Mouse (Mus musculus) activated CD4-positive, CD25-positive, alpha-beta regulatory T cell, adult 4 months (primary cell): ENCODE measurements around the gene Mroh3. TPM values are rescaled to one million over a fixed set of nuclear protein-coding genes. Genes with fewer than 3 reads are reported as not detected.
A peak's percentile ranks its signal among the peaks of the same experiment; 100 is the strongest.

ENCODE experiments used
- ATAC-seq: one replicate; pipeline ENCODE4 v1.8.0; 2017
- polyA plus RNA-seq, 2 experiments: library from polyadenylated mRNA; unstranded; fragments of 100-300 nt; shearing (Covaris generic); gene quantifications; one replicate each; pipeline ENCODE4 v1.2.1; 2017

Mroh3 gene
- polyA plus RNA-seq, 2 experiments from 2014 or later, result not detected

DNA sequence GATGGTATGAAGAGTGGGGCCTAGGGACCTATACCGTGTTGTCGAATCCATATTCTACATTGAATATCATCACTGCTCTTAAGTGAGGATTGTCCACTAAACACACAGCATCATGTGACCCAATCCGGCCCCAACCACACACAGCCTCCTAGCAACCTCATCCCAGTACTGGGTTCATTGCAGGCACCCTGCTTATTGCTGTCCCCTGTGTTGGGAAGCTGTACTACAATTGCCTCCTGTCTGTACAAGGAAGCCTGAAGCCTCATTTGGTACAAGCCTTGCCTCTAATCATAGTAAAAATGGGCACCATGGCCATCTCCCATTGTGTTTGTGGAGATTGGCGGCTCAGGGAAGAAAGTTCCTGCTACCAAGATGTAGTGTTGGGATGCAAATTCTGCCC, 56.3 kb downstream of the Mroh3 start:
- no peak for ATAC-seq

DNA sequence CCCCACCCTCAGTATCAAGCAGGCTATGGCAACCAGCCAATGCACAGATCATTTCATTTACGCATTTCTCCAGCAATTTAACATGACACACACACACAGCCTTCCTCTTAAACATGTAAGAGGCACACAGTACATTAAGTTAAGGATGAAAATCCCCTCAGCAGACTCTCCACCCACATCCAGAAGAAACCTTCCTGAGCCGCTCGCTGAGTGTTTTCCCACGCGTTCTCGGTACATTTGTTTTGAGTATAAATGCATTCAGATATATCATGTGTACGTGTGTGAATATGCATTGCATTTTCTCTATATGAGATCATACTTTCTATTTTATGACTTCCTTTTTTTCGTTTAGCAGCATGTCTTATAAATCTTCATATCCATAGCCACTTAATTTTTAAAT, 61.3 kb downstream of the Mroh3 start:
- no peak for ATAC-seq

DNA sequence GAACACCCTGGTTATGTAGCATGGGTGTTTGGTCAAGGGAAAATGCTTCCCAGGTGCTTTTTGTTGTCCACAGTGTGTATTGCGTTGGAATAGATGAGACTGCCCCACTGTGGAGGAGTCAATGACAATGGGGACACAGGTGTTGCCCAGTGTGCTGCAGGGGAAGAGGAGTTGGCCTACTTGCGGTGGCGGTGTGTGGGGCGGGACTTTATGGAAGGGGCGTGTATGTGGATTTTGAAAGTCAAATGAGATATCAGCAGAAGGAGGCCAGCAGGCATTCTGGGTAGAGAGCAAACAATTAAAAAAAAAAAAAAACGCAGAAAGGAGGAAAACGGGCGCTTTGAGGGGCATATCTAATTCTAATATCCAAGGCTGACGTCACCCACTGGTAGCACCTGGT, 62.9 kb downstream of the Mroh3 start:
- ATAC-seq, result no peak

DNA sequence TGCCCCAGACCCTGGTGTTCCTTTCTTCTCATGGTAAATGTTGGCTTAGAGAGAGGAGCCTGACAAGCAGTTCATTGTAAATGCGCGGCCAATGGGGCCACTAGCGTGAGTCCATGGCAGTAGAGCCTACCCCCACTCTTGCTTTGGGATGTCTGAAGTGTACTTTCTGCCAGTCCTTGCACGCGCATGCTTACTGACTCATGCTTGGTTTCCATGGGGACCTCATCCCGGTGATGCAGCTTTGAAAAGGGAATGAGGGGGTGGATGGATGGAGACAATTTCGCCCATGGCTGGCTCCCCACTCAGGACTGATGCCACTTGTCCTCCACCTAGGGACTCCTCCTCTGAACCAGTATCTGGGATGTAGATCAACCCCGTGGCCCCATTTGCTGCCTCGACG, 69.1 kb downstream of the Mroh3 start:
- ATAC-seq, result no peak

DNA sequence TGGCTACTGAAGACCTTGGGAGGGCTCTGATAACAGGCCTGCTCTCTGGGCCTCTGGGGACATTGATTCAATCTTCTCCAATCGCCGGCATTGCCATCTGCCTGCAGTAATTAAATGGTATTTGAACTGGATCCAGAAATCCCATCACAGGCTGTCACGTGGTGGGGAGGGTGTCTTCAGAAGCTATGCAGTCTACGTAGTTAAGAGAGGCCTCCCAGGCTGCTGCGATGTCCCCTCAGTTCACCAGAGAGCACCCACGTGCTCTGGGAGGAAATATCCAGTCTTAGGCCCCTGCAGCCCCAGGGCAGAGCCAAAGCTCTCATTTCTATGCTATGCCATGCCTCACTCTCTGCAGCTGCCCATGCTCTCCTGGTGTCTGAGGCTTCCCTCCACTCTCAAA, 70.3 kb downstream of the Mroh3 start:
- ATAC-seq, result no peak

DNA sequence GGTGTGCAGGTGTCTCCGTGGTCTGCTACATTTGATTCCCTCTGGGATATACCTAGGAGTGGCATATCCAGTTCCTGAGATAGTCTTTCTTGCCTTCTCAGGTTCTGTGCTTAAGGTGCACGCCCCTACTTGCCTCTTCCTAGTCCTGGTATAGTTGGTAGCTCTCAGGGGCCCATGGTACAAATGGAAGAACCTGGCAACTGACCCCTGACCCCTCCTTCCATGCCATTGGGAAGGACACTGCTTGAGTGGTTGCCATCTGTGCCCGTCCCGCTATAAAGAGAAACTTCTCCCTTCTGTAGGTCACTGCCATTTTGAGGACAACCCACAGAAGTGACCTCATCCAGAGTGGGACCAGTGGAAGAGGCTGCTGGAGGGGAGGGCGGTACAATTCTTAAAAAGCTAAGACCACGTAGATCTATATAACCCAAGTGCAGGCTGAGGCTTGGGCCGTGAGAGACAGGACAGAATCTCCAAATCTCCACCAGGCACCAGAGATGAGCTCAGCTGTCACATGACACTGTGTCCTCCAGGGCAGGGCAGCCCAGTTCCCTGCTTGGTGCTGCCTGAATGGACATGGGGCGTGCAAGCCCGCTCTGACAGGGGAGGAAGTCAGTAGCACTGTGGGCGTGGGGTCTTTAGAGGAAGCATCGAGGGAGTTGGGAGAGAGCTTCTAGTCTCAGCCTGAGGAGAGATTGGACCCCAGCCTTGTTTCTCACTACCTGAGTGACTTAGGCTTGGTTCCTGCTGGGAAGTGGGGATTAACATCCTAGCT, 71.3 kb downstream of the Mroh3 start:
- no peak for ATAC-seq

DNA sequence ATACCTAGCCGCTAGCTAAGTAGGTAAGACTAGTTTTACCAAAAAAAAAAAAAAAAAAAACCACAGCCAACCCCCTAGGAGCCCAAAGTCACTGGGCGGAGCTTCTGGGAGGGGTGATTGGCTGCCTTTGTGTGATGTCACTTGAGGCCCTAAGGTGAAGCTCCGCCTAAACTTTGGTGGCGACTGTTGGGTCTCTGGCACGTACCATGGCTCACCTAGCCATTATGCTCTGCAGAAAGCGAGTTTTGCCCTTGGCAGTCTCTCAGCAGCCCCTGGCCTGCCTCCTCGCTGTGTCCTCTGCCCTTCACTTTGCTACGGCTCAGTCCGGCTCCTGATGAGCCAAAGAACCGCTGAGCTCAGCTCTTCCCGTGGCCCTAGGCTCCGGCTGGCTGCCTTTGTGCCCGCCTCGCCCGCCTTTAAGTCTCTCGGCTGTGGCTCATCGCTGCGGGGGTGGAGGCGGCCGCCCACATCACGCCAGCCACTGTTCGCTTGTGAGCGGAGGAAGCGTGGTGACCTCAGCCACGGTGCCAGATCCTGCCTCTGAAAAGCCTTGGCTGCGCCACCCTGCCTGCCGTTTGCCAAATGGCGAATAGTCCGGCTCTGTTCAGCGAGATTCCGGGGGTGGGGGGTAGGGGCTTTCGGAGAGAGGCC, 72.5 kb downstream of the Mroh3 start:
- peak; percentile 74 for ATAC-seq

DNA sequence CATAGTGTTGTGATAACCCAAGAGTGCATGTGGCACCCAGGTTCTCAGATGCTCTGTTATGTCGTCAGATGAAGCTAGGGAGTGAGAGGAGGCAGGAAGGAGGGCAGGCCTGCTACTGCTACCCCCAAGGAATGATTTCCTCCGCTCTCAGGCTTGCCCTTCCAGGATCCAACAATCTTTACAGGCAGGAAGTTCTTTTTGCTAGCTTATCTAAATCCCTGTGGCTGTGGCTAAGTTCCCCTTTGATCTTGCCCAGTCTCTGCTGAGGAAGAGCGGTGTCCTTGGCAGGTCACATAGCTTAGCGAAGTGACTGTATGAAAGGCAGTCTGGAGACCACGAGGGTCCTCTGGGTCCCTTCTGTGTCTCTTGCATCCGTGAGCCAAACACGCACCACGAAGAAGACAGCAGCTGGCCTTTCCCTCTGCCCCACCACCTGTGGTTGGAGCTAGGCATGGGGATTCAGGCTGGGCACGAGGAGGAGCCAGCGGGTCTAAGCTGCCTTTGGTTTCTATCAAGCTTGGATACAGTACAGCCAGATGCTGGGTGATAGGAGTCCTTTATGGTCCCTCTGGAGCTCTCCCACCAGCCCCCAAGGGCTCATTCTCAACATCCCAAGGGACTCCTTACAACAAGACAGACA, 74.3 kb downstream of the Mroh3 start:
- ATAC-seq, result no peak

DNA sequence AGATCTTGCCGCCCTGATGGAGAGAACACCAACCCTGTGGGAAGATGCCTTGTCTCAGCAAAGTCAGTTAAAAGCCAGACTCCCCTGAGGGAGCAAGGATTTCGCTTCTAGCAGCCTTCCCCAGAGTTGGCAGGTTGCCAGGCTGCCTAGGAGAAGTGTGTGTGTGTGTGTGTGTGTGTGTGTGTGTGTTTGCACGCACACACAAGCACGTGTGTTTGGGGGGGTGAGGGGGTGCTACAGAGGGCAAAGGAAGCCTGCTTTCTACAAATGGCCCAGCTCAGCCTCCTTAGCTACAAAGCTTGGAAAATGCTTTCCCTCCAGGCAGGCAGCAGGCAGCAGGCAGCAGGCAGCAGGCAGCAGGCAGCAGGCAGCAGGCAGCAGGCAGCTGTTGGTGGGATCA, 75.1 kb downstream of the Mroh3 start:
- no peak for ATAC-seq

DNA sequence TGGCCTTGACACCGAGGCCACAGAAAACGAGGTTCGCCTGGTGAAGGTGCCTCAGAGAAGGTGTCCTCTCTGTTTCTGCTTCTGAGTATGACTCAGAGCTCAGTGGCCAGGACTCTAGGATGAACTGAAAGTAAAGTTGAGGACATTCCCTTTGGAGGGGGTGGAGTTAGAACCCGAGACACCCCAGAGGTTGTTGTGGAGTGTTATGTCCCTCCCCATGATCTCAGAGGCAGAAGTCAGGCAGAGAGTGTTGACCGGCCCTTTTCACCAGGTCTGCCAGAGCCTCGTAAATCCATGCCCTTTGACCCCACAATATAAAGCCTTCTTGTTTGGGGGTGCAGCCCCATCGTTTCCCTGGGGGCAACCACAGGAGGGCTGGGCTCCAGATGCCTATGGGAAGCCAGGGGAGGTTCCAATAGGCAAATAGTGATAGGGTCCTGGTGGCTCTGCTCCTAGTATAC, 75.5 kb downstream of the Mroh3 start:
- no peak for ATAC-seq

DNA sequence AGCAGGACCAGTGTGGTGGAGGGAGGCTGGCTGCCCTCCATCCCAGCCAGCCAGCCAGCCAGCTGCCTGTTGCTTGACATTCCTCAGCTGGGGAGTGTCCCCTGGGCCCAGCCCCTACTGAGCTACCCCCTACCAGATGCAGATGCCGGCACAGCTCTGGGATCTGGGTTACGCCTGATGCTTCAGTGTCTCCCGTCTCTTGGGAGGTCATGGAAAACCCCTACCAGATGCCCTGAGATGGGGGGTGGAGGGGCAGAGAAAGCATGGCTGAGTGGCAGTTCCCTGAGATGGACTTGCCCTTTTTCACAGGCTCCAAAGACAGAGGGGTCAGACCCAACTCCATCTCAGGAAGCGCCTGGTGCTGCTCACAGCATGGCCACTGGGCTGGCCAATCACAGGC, 76.1 kb downstream of the Mroh3 start:
- ATAC-seq, result no peak

DNA sequence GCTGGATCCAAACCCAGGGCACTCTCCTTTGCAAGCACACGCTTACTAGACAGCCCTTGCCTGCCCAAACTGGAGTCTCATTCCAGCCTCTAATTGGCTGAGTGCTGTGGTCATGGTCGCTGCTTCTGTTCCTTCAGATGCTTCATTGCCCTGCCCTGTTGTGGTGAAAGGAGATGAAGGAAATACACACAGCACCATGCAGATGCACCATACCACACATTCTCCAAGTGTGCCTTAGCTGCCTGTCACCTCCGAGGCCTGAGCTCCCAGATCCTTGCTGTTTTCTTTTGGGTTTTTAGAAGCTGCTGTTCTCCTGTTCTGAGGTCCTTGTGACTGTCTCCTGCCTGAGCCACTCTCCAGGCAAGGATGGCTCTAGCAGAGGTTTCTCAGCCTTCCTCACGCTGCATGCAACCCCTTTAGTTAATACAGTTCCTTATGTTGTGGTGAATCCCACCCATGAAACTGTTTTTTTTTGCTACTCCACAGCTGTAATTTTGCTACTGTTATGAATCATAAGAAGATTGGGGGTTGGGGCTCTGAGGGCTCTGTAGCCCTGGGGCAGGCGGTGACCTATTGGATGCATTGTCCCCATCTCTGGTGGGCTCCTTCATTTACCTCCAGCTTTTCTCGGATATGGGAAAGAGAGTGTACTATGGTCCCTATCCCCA, 76.7 kb downstream of the Mroh3 start:
- ATAC-seq, result peak; percentile 1

DNA sequence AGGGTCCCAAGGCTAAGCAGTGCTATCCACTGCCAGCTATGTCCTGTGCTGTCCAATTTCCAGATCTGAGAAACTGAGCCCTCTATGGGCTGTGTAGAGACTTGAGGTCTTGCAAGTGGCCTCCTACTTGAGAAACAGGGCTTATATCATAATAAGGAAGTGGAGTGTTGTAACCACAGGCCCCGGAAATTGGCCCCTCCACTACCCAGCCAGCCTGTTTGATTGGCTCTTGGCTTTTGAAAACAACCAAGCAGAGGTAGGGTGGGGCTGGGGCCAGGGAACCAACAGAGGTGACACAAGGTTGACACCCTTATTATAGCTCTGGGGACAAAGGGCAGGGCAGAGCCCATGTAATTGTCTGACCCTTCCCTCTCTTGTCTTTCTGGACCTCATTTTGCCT, 77.6 kb downstream of the Mroh3 start:
- ATAC-seq, result peak; percentile 67

DNA sequence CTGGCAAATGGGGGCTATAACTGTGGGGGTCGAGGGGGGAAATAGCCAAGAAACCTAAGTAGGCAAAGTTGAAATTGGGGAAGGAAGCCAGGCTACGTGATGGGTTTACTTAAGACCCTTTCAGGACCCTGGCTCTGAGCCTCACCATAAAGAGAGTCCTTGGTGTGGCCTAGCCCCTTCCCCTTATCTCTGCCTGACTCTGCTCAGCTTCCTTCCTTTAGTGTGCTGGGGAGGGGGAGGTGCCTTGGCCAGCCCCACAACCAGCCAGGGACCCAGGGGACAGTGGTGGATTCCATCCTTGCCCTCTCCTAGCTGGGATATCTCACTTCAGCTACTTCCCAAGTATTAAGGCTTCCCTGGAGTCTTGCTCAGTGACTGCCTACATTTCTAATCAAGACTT, 78.1 kb downstream of the Mroh3 start:
- ATAC-seq, result no peak

DNA sequence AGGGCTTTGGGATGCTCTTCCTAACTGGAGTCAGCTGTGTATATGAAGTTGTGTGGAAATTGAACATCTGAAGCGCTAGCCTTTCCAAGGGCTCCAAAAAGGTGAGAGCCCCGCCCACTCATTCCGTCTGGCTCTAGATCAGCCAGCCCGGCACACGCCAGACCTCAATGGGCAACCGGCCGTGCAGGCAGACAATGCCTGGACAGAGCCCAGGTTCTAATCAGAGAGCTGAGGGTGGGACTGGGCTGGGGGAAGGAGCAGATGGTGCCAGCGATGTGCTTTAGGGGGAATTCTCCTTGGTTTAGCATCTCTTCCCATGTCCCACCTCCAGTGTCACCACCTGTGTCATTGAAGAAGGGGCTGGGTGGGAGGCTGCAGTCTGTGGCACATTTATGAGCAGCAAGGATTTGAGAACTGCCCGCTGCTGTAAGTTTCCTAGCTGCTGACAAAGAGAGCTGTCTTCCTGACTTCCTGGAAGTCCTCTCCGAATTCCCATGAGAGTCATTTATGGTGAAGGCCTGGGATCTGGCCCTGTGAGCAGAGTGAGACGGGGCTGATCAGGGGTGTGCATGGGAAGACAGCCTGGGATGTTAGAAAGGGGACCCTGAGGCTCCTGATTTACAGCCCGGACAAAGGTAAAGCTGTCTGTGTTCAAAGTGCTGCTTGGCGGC, 78.9 kb downstream of the Mroh3 start:
- no peak for ATAC-seq

DNA sequence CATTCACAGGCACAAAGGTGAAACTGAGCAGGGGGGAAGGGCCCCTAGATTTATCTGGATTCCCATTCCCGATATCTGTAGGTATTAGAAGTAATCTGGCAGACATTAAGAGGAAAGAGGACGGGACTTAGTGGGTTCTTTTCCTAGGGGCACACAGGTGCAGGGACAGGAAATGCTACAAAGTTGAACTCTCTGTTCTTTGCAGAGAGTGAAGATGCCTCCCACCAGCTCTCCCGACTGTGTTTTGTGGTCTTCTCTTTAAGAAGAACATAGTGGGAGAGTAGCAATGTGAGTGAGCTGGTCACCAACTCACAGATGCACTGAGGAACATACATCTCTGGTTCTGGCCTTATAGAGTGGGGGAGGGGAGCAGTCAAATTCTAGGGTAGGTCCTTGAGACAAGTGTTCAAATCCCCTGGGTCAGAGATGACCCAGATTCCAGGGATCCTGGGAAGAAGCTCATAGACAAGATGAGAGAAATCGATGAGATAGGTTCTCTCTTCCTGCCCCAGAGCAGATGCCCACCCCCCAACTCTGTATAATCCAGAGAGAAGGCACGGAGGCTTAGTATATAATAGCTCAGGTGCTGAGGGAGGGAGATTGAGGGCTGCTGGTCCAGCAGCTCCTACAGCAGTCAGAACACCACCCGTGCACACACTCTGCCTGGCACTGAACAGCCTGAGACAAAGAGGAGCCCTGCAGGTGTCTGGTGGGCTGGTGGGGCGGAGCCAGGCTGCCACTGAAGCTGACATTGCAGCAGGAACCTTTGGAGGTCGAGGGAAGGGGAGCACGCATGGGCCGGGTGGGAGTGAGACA, 80.0 kb downstream of the Mroh3 start:
- no peak for ATAC-seq

Other genes starting within 250 kb of the Mroh3 start
- gene Igfn1, start 206.5 kb downstream of the Mroh3 start, polyA plus RNA-seq, result not detected
- gene Tmem9, start 204.7 kb downstream of the Mroh3 start, polyA plus RNA-seq, result 10 to 100 TPM; 21.4 to 27.0 TPM
- gene Ascl5, start 162.0 kb downstream of the Mroh3 start, polyA plus RNA-seq, result not detected
- gene Cacna1s, start 160.1 kb downstream of the Mroh3 start, polyA plus RNA-seq, result 1 to 10 TPM; 2.4 to 2.9 TPM
- gene Kif21b, start 81.4 kb downstream of the Mroh3 start, polyA plus RNA-seq, result 10 to 100 TPM; 26.6 to 31.2 TPM
- not detected for gene Inava, start 21.4 kb upstream of the Mroh3 start, polyA plus RNA-seq
- gene Gpr25, start 48.0 kb upstream of the Mroh3 start, polyA plus RNA-seq, result not detected
- 1 to 10 TPM; 3.7 to 4.7 TPM for gene Camsap2, start 133.3 kb upstream of the Mroh3 start, polyA plus RNA-seq
- 1 to 10 TPM; 5.6 to 6.4 TPM for gene Ddx59, start 202.4 kb upstream of the Mroh3 start, polyA plus RNA-seq